Comparison of ENCODE assay signal across 11 mouse cellular contexts in genomic region chr12:75649058-75649705, GRCm38 (mm10). TPM values are rescaled to one million over a fixed set of nuclear protein-coding genes. Genes with fewer than 3 reads are reported as not detected.
DNase-seq lines count a peak whose midpoint lies in the region; ATAC-seq and TF ChIP-seq lines count a peak whose summit lies in the region.
"Had no signal": no experiment of that assay in that cellular context is flagged by ENCODE, and none has a peak within 500 bp of the region (broad histone marks: within the 10 kb centered on the region; RNA-seq: fewer than 3 reads in every experiment).

No protein-coding gene starts in this region.

- H3K4me1 ChIP-seq in neural tube, embryonic 12.5 days, result no peaks in the 10 kb centered on the region
- peaks cover 10% of the 10 kb centered on the region; the same call in 1 of the 2 replicates for H3K4me1 ChIP-seq in neural tube, embryonic 15.5 days
- H3K4me1 ChIP-seq in forebrain, embryonic 11.5 days (replicated peaks; ENCODE audit: control insufficient read depth, insufficient read depth, low read length), result no peaks in the 10 kb centered on the region
- peaks cover 9% of the 10 kb centered on the region for H3K4me1 ChIP-seq in hindbrain, embryonic 16.5 days (ENCODE audit: control insufficient read depth, insufficient read depth, low read depth, low read length)
- H3K4me1 ChIP-seq in midbrain, postnatal 0 days (ENCODE audit: insufficient read depth, low read length), result peaks cover 8% of the 10 kb centered on the region

- no peak overlapping the region for H3K4me2 ChIP-seq in neural tube, embryonic 12.5 days (replicated peaks)
- H3K4me2 ChIP-seq in neural tube, embryonic 15.5 days, result no peak overlapping the region
- H3K4me2 ChIP-seq in forebrain, embryonic 11.5 days (ENCODE audit: low read depth, low read length, severe bottlenecking), result no peak overlapping the region
- H3K4me2 ChIP-seq in hindbrain, embryonic 16.5 days (ENCODE audit: low read length), result no peak overlapping the region
- peak overlapping the region; percentile 15; the same call in 1 of the 2 replicates for H3K4me2 ChIP-seq in midbrain, postnatal 0 days (ENCODE audit: low read depth, low read length, poor library complexity, severe bottlenecking)

- DNase-seq in forebrain, embryonic 11.5 days (ENCODE audit: low spot score), result no peak
- DNase-seq in midbrain, postnatal 0 days (ENCODE audit: low spot score), result peak; percentile 79
- no peak for DNase-seq in gastrocnemius, adult 2 months
- DNase-seq in urinary bladder, postnatal 14 days (ENCODE audit: low spot score), result no peak
- DNase-seq: cerebellum, adult 11 months; heart, adult 2 months had no signal

- no peak overlapping the region for H3K9ac ChIP-seq in neural tube, embryonic 12.5 days
- no peak overlapping the region for H3K9ac ChIP-seq in neural tube, embryonic 15.5 days (replicated peaks)
- H3K9ac ChIP-seq in forebrain, embryonic 11.5 days (ENCODE audit: low read length), result no peak overlapping the region
- 0 out of 2 replicates have a peak overlapping the region, but pooled peaks have one; percentile 9 for H3K9ac ChIP-seq in hindbrain, embryonic 16.5 days (ENCODE audit: low read depth, low read length)
- H3K9ac ChIP-seq in midbrain, postnatal 0 days (replicated peaks; ENCODE audit: low read length, poor library complexity, severe bottlenecking), result no peak overlapping the region
- H3K9ac ChIP-seq: liver, embryonic 14.5 days had no signal

- H3K27ac ChIP-seq in neural tube, embryonic 12.5 days, result no peak overlapping the region
- no peak overlapping the region for H3K27ac ChIP-seq in neural tube, embryonic 15.5 days (replicated peaks)
- 0 out of 2 replicates have a peak overlapping the region, but pooled peaks have one; percentile 15 for H3K27ac ChIP-seq in forebrain, embryonic 11.5 days (ENCODE audit: low read depth, low read length)
- H3K27ac ChIP-seq in hindbrain, embryonic 16.5 days (ENCODE audit: low read depth, low read length), result peak overlapping the region; percentile 39; the same call in 1 of the 2 replicates
- 0 out of 2 replicates have a peak overlapping the region, but pooled peaks have one; percentile 51 for H3K27ac ChIP-seq in midbrain, postnatal 0 days (ENCODE audit: low read depth, low read length)
- no peak overlapping the region for H3K27ac ChIP-seq in gastrocnemius, adult 2 months
- H3K27ac ChIP-seq: heart, adult 2 months; liver, embryonic 14.5 days had no signal

- H3K36me3 ChIP-seq in neural tube, embryonic 12.5 days, result no peaks in the 10 kb centered on the region
- H3K36me3 ChIP-seq in neural tube, embryonic 15.5 days, result no peaks in the 10 kb centered on the region
- H3K36me3 ChIP-seq in forebrain, embryonic 11.5 days (ENCODE audit: control insufficient read depth, insufficient read depth, low read length), result no peaks in the 10 kb centered on the region
- no peaks in the 10 kb centered on the region for H3K36me3 ChIP-seq in hindbrain, embryonic 16.5 days (ENCODE audit: control insufficient read depth, insufficient read depth, low read length)
- H3K36me3 ChIP-seq in midbrain, postnatal 0 days (ENCODE audit: insufficient read depth, low read length), result no peaks in the 10 kb centered on the region

- ATAC-seq in neural tube, embryonic 12.5 days (ENCODE audit: low FRiP score, low read depth), result peak; percentile 41; the same call in 1 of the 2 replicates
- no peak; the same call in 1 of the 2 replicates for ATAC-seq in neural tube, embryonic 15.5 days (ENCODE audit: low FRiP score)
- peak; percentile 76 for ATAC-seq in forebrain, embryonic 11.5 days (replicated peaks; ENCODE audit: low FRiP score)
- ATAC-seq in hindbrain, embryonic 16.5 days, result peak; percentile 94
- ATAC-seq in midbrain, postnatal 0 days (ENCODE audit: low FRiP score), result peak; percentile 85
- ATAC-seq: intestine, embryonic 16.5 days had no signal

- intact Hi-C loops in gastrocnemius, adult 2 months (cut with DNase I), result no loop called here

- H3K4me3 ChIP-seq in neural tube, embryonic 12.5 days, result no peak overlapping the region
- H3K4me3 ChIP-seq in neural tube, embryonic 15.5 days (replicated peaks), result no peak overlapping the region
- H3K4me3 ChIP-seq in forebrain, embryonic 11.5 days (ENCODE audit: low read depth, low read length), result no peak overlapping the region
- H3K4me3 ChIP-seq in hindbrain, embryonic 16.5 days (ENCODE audit: low read length), result no peak overlapping the region
- no peak overlapping the region for H3K4me3 ChIP-seq in midbrain, postnatal 0 days (ENCODE audit: low read depth, low read length)
- no peak overlapping the region for H3K4me3 ChIP-seq in gastrocnemius, adult 2 months
- H3K4me3 ChIP-seq: heart, adult 2 months had no signal

- 72% methylated on average over 12 of the region's 12 CpGs for WGBS in neural tube, embryonic 12.5 days
- 66% methylated on average over 12 of the region's 12 CpGs for WGBS in neural tube, embryonic 15.5 days
- WGBS in forebrain, embryonic 11.5 days, result 52% methylated on average over 12 of the region's 12 CpGs
- WGBS in hindbrain, embryonic 16.5 days, result 55% methylated on average over 12 of the region's 12 CpGs
- WGBS in midbrain, postnatal 0 days, result 46% methylated on average over 12 of the region's 12 CpGs

- H3K27me3 ChIP-seq in neural tube, embryonic 12.5 days (replicated peaks), result no peaks in the 10 kb centered on the region
- H3K27me3 ChIP-seq in neural tube, embryonic 15.5 days (replicated peaks), result no peaks in the 10 kb centered on the region
- H3K27me3 ChIP-seq in forebrain, embryonic 11.5 days (ENCODE audit: control insufficient read depth, insufficient read depth, low read length), result no peaks in the 10 kb centered on the region
- H3K27me3 ChIP-seq in hindbrain, embryonic 16.5 days (replicated peaks; ENCODE audit: control insufficient read depth, insufficient read depth, low read length), result no peaks in the 10 kb centered on the region
- no peaks in the 10 kb centered on the region for H3K27me3 ChIP-seq in midbrain, postnatal 0 days (ENCODE audit: insufficient read depth, low read length)

- no peaks in the 10 kb centered on the region for H3K9me3 ChIP-seq in neural tube, embryonic 12.5 days
- H3K9me3 ChIP-seq in neural tube, embryonic 15.5 days (replicated peaks), result no peaks in the 10 kb centered on the region
- H3K9me3 ChIP-seq in forebrain, embryonic 11.5 days (ENCODE audit: control insufficient read depth, low read length), result no peaks in the 10 kb centered on the region; the same call in 1 of the 2 replicates
- no peaks in the 10 kb centered on the region for H3K9me3 ChIP-seq in hindbrain, embryonic 16.5 days (ENCODE audit: control insufficient read depth, low read length)
- no peaks in the 10 kb centered on the region for H3K9me3 ChIP-seq in midbrain, postnatal 0 days (ENCODE audit: low read length)

- no peak for TF ChIP-seq CTCF in midbrain, postnatal 0 days (IDR thresholded peaks at IDR 0.05)
- no peak for TF ChIP-seq CTCF in gastrocnemius, adult 2 months (IDR thresholded peaks at IDR 0.05)

RNA-seq across cellular contexts. Expression of gene Wdr89, which starts 20.2 kb away (rescaled TPM):
- 7.0 and 8.3 TPM in 2 replicates for polyA plus RNA-seq in neural tube, embryonic 12.5 days (2016; fragmentation: Nextera tagmentation; extraction: Ambion mirVana)
- 5.2 and 7.2 TPM in 2 replicates for polyA plus RNA-seq in neural tube, embryonic 15.5 days (2015; fragmentation: Nextera tagmentation; extraction: Ambion mirVana)
- polyA plus RNA-seq in forebrain, embryonic 11.5 days (2014; fragmentation: Nextera tagmentation; extraction: Ambion mirVana), result 10.6 and 11.9 TPM in 2 replicates
- polyA plus RNA-seq in hindbrain, embryonic 16.5 days (2015; fragmentation: Nextera tagmentation; extraction: Ambion mirVana), result 4.3 and 7.1 TPM in 2 replicates
- total RNA-seq in midbrain, postnatal 0 days (2014; rRNA removed), result 3.3 and 3.5 TPM in 2 replicates
- 2.9 and 3.5 TPM in 2 replicates for polyA plus RNA-seq in midbrain, postnatal 0 days (2015; fragmentation: Nextera tagmentation; extraction: Ambion mirVana)
- total RNA-seq in gastrocnemius, adult 2 months (2021), result 1 to 10 TPM; 1.9 to 2.8 TPM

RNA-seq across cellular contexts. Expression of gene Ppp2r5e, which starts 53.1 kb away (rescaled TPM):
- polyA plus RNA-seq in neural tube, embryonic 12.5 days (2016; fragmentation: Nextera tagmentation; extraction: Ambion mirVana), result 21.3 and 23.6 TPM in 2 replicates
- polyA plus RNA-seq in neural tube, embryonic 15.5 days (2015; fragmentation: Nextera tagmentation; extraction: Ambion mirVana), result 19.3 and 20.0 TPM in 2 replicates
- polyA plus RNA-seq in forebrain, embryonic 11.5 days (2014; fragmentation: Nextera tagmentation; extraction: Ambion mirVana), result 24.9 and 26.1 TPM in 2 replicates
- polyA plus RNA-seq in hindbrain, embryonic 16.5 days (2015; fragmentation: Nextera tagmentation; extraction: Ambion mirVana), result 14.5 and 15.5 TPM in 2 replicates
- total RNA-seq in midbrain, postnatal 0 days (2014; rRNA removed), result 32.9 and 45.7 TPM in 2 replicates
- polyA plus RNA-seq in midbrain, postnatal 0 days (2015; fragmentation: Nextera tagmentation; extraction: Ambion mirVana), result 20.5 and 22.8 TPM in 2 replicates
- 10 to 100 TPM; 32.2 to 34.3 TPM for total RNA-seq in gastrocnemius, adult 2 months (2021)

Comparison
In these comparisons a context has a peak if more than half of its experiments do, and no peak if none do; other contexts are left out.
1. H3K27ac ChIP-seq: peak in forebrain, embryonic 11.5 days (single experiment), hindbrain, embryonic 16.5 days (single experiment) and midbrain, postnatal 0 days (single experiment); none in neural tube, embryonic 12.5 days (single experiment), neural tube, embryonic 15.5 days (single experiment) and gastrocnemius, adult 2 months (single experiment).